Mouse (Mus musculus) midbrain, embryonic 15.5 days (tissue): ENCODE results near the gene Dgka. TPM values are rescaled to one million over a fixed set of nuclear protein-coding genes. Genes with fewer than 3 reads are reported as not detected.
A peak's percentile ranks its signal among the peaks of the same experiment; 100 is the strongest.

Experiments
- ATAC-seq: fragments of 200-750 bp; cut with Nextera tagmentation; replicated peaks from 2 replicates; pipeline ENCODE4 v1.8.0; 2017; ENCODE audit warnings: moderate TSS enrichment
- H3K27ac ChIP-seq: fragments of 300-500 bp; sonication (generic); 2 replicates; pipeline ENCODE4 v1.5.1; 2015; ENCODE audit warnings: mild to moderate bottlenecking, inconsistent platforms
- H3K27me3 ChIP-seq: fragments of 300-500 bp; sonication (generic); replicated peaks from 2 replicates; pipeline ENCODE4 v1.6.1; 2015; ENCODE audit warnings: inconsistent platforms
- H3K36me3 ChIP-seq: fragments of 300-500 bp; sonication (generic); replicated peaks from 2 replicates; pipeline ENCODE4 v1.6.1; 2015; ENCODE audit warnings: inconsistent platforms
- H3K4me1 ChIP-seq: fragments of 300-500 bp; sonication (generic); 2 replicates; pipeline ENCODE4 v1.6.1; 2015; ENCODE audit warnings: inconsistent platforms
- H3K4me2 ChIP-seq: fragments of 300-500 bp; sonication (generic); 2 replicates; pipeline ENCODE4 v1.6.1; 2015; ENCODE audit warnings: inconsistent platforms, mild to moderate bottlenecking, moderate library complexity
- H3K4me3 ChIP-seq: fragments of 300-500 bp; sonication (generic); 2 replicates; pipeline ENCODE4 v1.5.1; 2015; ENCODE audit warnings: mild to moderate bottlenecking, inconsistent platforms
- H3K9ac ChIP-seq: fragments of 300-500 bp; sonication (generic); 2 replicates; pipeline ENCODE4 v1.6.1; 2015; ENCODE audit warnings: mild to moderate bottlenecking, inconsistent platforms
- H3K9me3 ChIP-seq: fragments of 300-500 bp; sonication (generic); 2 replicates; pipeline ENCODE4 v1.6.1; 2016; ENCODE audit warnings: inconsistent platforms
- WGBS: fragments of 180-500 bp; shearing (Covaris S2); methylation state at CpG from one replicate; pipeline ENCODE4 v1.1.7; 2015; ENCODE audit warnings: mixed read lengths; 5-methylcytosine and 5-hydroxymethylcytosine counted together
- polyA plus RNA-seq: library from polyadenylated mRNA; unstranded; fragments of >200 nt; fragmentation: Nextera tagmentation; extraction: Ambion mirVana; gene quantifications from 2 replicates; pipeline ENCODE4 v1.2.1, GENCODE M21; 2015

Dgka gene
- polyA plus RNA-seq, 1 experiment from 2014 or later = 7.8 TPM

- H3K4me3 ChIP-seq = peak within 1 kb of the TSS; percentile 70
- peaks cover 46% of the 10 kb centered on the region for H3K4me1 ChIP-seq
- WGBS = under 1% methylated on average over 36 of the region's 36 CpGs
- H3K9me3 ChIP-seq = no peaks in the 10 kb centered on the region
- peaks cover 22% of the 10 kb centered on the region for H3K27me3 ChIP-seq
- peak; percentile 56 for ATAC-seq
- peak within 1 kb of the TSS; percentile 95 for H3K4me2 ChIP-seq
- H3K36me3 ChIP-seq = no peaks in the 10 kb centered on the region
- peak within 1 kb of the TSS; percentile 91 for H3K27ac ChIP-seq
- H3K9ac ChIP-seq = peak within 1 kb of the TSS; percentile 84
These were observed 3.1 kb upstream of the Dgka start, which contains the start of gene Pym1 for GRCm38 (mm10) chr10:128747646-128748251. Gene Pym1, plus strand, starts transcription at chr10:128747889.

- peak overlapping the region; percentile 95 for H3K4me2 ChIP-seq
- H3K27me3 ChIP-seq = peaks cover 28% of the 10 kb centered on the region
- ATAC-seq = no peak
- peak overlapping the region; percentile 91 for H3K27ac ChIP-seq
- WGBS = 44% methylated on average over 9 of the region's 9 CpGs
- H3K4me1 ChIP-seq = peaks cover 46% of the 10 kb centered on the region
- peak overlapping the region; percentile 70 for H3K4me3 ChIP-seq
- H3K9ac ChIP-seq = peak overlapping the region; percentile 84
- H3K36me3 ChIP-seq = no peaks in the 10 kb centered on the region
- H3K9me3 ChIP-seq = no peaks in the 10 kb centered on the region
These were observed 2.5 kb upstream of the Dgka start for GRCm38 (mm10) chr10:128746972-128747645.

- 95% methylated on average over 10 of the region's 10 CpGs for WGBS
- no peak overlapping the region for H3K4me2 ChIP-seq
- no peaks in the 10 kb centered on the region for H3K9me3 ChIP-seq
- no peak overlapping the region for H3K27ac ChIP-seq
- no peaks in the 10 kb centered on the region for H3K36me3 ChIP-seq
- H3K4me1 ChIP-seq = peaks cover 44% of the 10 kb centered on the region
- no peak for ATAC-seq
- peaks cover 37% of the 10 kb centered on the region for H3K27me3 ChIP-seq
- no peak overlapping the region for H3K9ac ChIP-seq
- H3K4me3 ChIP-seq = no peak overlapping the region
These were observed 1.4 kb upstream of the Dgka start for GRCm38 (mm10) chr10:128745946-128746613.

- H3K4me1 ChIP-seq = peaks cover 30% of the 10 kb centered on the region
- no peak for ATAC-seq
- peak overlapping the region; percentile 70; the same call in 1 of the 2 replicates for H3K9ac ChIP-seq
- H3K9me3 ChIP-seq = no peaks in the 10 kb centered on the region
- peaks cover 43% of the 10 kb centered on the region for H3K27me3 ChIP-seq
- no peak overlapping the region for H3K27ac ChIP-seq
- H3K4me2 ChIP-seq = peak overlapping the region; percentile 95
- H3K36me3 ChIP-seq = no peaks in the 10 kb centered on the region
- peak overlapping the region; percentile 61 for H3K4me3 ChIP-seq
- 18% methylated on average over 8 of the region's 8 CpGs for WGBS
These were observed 444 bp downstream of the Dgka start for GRCm38 (mm10) chr10:128744211-128744610.

GRCm38 (mm10) chr10:128743791-128744191 is 864 bp downstream of the Dgka start:
- no peaks in the 10 kb centered on the region for H3K9me3 ChIP-seq
- H3K4me3 ChIP-seq = peak overlapping the region; percentile 61
- no peak; the same call in 1 of the 2 replicates for ATAC-seq
- H3K27ac ChIP-seq = 0 out of 2 replicates have a peak overlapping the region, but pooled peaks have one; percentile 9
- no peaks in the 10 kb centered on the region for H3K36me3 ChIP-seq
- peak overlapping the region; percentile 70 for H3K9ac ChIP-seq
- 0% methylated on average over 37 of the region's 37 CpGs for WGBS
- H3K4me1 ChIP-seq = peaks cover 27% of the 10 kb centered on the region
- H3K4me2 ChIP-seq = peak overlapping the region; percentile 95
- H3K27me3 ChIP-seq = peaks cover 43% of the 10 kb centered on the region

- WGBS = 12% methylated on average over 7 of the region's 7 CpGs
- H3K27me3 ChIP-seq = peaks cover 43% of the 10 kb centered on the region
- no peak overlapping the region for H3K27ac ChIP-seq
- peak overlapping the region; percentile 95 for H3K4me2 ChIP-seq
- no peaks in the 10 kb centered on the region for H3K9me3 ChIP-seq
- H3K9ac ChIP-seq = peak overlapping the region; percentile 70; the same call in 1 of the 2 replicates
- H3K4me1 ChIP-seq = peaks cover 27% of the 10 kb centered on the region
- no peaks in the 10 kb centered on the region for H3K36me3 ChIP-seq
- H3K4me3 ChIP-seq = peak overlapping the region; percentile 61
- no peak for ATAC-seq
These were observed 1.4 kb downstream of the Dgka start for GRCm38 (mm10) chr10:128743235-128743634.

- Histone ChIP-seq H3K36me3 (no peaks in the 10 kb centered on the region), H3K9ac (no peak overlapping the region), H3K9me3 (no peaks in the 10 kb centered on the region), H3K4me1 (peaks cover 27% of the 10 kb centered on the region), H3K4me2 (no peak overlapping the region), H3K4me3 (no peak overlapping the region), H3K27ac (no peak overlapping the region), H3K27me3 (peaks cover 43% of the 10 kb centered on the region)
- WGBS = 46% methylated on average over 4 of the region's 4 CpGs
- no peak for ATAC-seq
These were observed 2.0 kb downstream of the Dgka start for GRCm38 (mm10) chr10:128742616-128743015.

GRCm38 (mm10) chr10:128740296-128740695 is 4.4 kb downstream of the Dgka start:
- ATAC-seq = no peak
- H3K4me1 ChIP-seq = peaks cover 22% of the 10 kb centered on the region
- no peaks in the 10 kb centered on the region for H3K9me3 ChIP-seq
- no peak overlapping the region for H3K27ac ChIP-seq
- H3K4me3 ChIP-seq = no peak overlapping the region
- H3K27me3 ChIP-seq = peaks cover 40% of the 10 kb centered on the region
- 81% methylated on average over 2 of the region's 2 CpGs for WGBS
- no peak overlapping the region for H3K4me2 ChIP-seq
- no peaks in the 10 kb centered on the region for H3K36me3 ChIP-seq
- H3K9ac ChIP-seq = no peak overlapping the region

GRCm38 (mm10) chr10:128737435-128737834 is 7.2 kb downstream of the Dgka start:
- Histone ChIP-seq H3K9ac (no peak overlapping the region), H3K9me3 (no peaks in the 10 kb centered on the region), H3K27me3 (peaks cover 17% of the 10 kb centered on the region), H3K4me2 (peak overlapping the region; percentile 36), H3K36me3 (no peaks in the 10 kb centered on the region), H3K4me3 (no peak overlapping the region), H3K27ac (no peak overlapping the region), H3K4me1 (no peaks in the 10 kb centered on the region)
- 0 out of 2 replicates have a peak, but pooled peaks have one; percentile 27 for ATAC-seq
- WGBS = 6% methylated on average over 15 of the region's 15 CpGs

GRCm38 (mm10) chr10:128731992-128732391 is 12.7 kb downstream of the Dgka start:
- Histone ChIP-seq H3K4me1 (no peaks in the 10 kb centered on the region), H3K36me3 (no peaks in the 10 kb centered on the region), H3K4me3 (no peak overlapping the region), H3K27me3 (no peaks in the 10 kb centered on the region), H3K9ac (no peak overlapping the region), H3K9me3 (no peaks in the 10 kb centered on the region), H3K4me2 (no peak overlapping the region), H3K27ac (no peak overlapping the region)
- ATAC-seq = no peak

- no peak overlapping the region for H3K27ac ChIP-seq
- H3K4me3 ChIP-seq = no peak overlapping the region
- H3K9ac ChIP-seq = no peak overlapping the region
- H3K4me1 ChIP-seq = no peaks in the 10 kb centered on the region
- H3K4me2 ChIP-seq = no peak overlapping the region
- WGBS = 17% methylated on average over 10 of the region's 10 CpGs
- no peaks in the 10 kb centered on the region for H3K36me3 ChIP-seq
- ATAC-seq = peak; percentile 33; the same call in 1 of the 2 replicates
- no peaks in the 10 kb centered on the region for H3K9me3 ChIP-seq
- no peaks in the 10 kb centered on the region for H3K27me3 ChIP-seq
These were observed 13.6 kb downstream of the Dgka start for GRCm38 (mm10) chr10:128731002-128731433.

GRCm38 (mm10) chr10:128728059-128728458 is 16.6 kb downstream of the Dgka start:
- WGBS = 86% methylated on average over 5 of the region's 5 CpGs
- Histone ChIP-seq H3K27me3 (no peaks in the 10 kb centered on the region), H3K4me1 (no peaks in the 10 kb centered on the region), H3K27ac (no peak overlapping the region), H3K4me3 (no peak overlapping the region), H3K9ac (no peak overlapping the region), H3K36me3 (no peaks in the 10 kb centered on the region), H3K4me2 (no peak overlapping the region), H3K9me3 (no peaks in the 10 kb centered on the region)
- no peak for ATAC-seq
